Mouse (Mus musculus) kidney, embryonic 15.5 days (tissue): ENCODE measurements at regions not wholly inside any gene's neighbourhood (a gene's known extent, or its start where the extent isn't known, plus 50 kb on each side); places are given as distances from the start of the nearest gene placed in this dataset.

Experiments used
- ATAC-seq: fragments of 200-750 bp; cut with Nextera tagmentation; replicated peaks from 2 replicates; pipeline ENCODE4 v1.8.0; 2017; ENCODE audit warnings: moderate TSS enrichment; ENCODE audit not compliant: low FRiP score
- H3K27ac ChIP-seq: fragments of 300-500 bp; sonication (generic); 2 replicates; pipeline ENCODE4 v1.5.1; 2015; ENCODE audit warnings: mild to moderate bottlenecking, inconsistent platforms
- H3K27me3 ChIP-seq: fragments of 300-500 bp; sonication (generic); 2 replicates; pipeline ENCODE4 v1.6.1; 2015; ENCODE audit warnings: inconsistent platforms
- H3K36me3 ChIP-seq: fragments of 300-500 bp; sonication (generic); 2 replicates; pipeline ENCODE4 v1.6.1; 2015; ENCODE audit warnings: inconsistent platforms
- H3K4me1 ChIP-seq: fragments of 300-500 bp; sonication (generic); 2 replicates; pipeline ENCODE4 v1.6.1; 2015; ENCODE audit warnings: inconsistent platforms
- H3K4me2 ChIP-seq: fragments of 300-500 bp; sonication (generic); 2 replicates; pipeline ENCODE4 v1.6.1; 2015; ENCODE audit warnings: moderate library complexity, mild to moderate bottlenecking, inconsistent platforms
- H3K4me3 ChIP-seq: fragments of 300-500 bp; sonication (generic); replicated peaks from 2 replicates; pipeline ENCODE4 v1.5.1; 2015; ENCODE audit warnings: mild to moderate bottlenecking, inconsistent platforms
- H3K9ac ChIP-seq: fragments of 300-500 bp; sonication (generic); 2 replicates; pipeline ENCODE4 v1.6.1; 2015; ENCODE audit warnings: mild to moderate bottlenecking, inconsistent platforms
- H3K9me3 ChIP-seq: fragments of 300-500 bp; sonication (generic); replicated peaks from 2 replicates; pipeline ENCODE4 v1.6.1; 2016; ENCODE audit warnings: inconsistent platforms
- WGBS: fragments of 180-500 bp; shearing (Covaris S2); methylation state at CpG from one replicate; pipeline ENCODE4 v1.1.7; 2015; ENCODE audit warnings: mixed read lengths; 5-methylcytosine and 5-hydroxymethylcytosine counted together

- no peak overlapping the region for H3K4me3 ChIP-seq
- 46% methylated on average over 7 of the region's 7 CpGs for WGBS
- ATAC-seq: no peak
These were observed 455.3 kb downstream of the Nuf2 start for GRCm38 (mm10) chr1:169076006-169076405.

DNA sequence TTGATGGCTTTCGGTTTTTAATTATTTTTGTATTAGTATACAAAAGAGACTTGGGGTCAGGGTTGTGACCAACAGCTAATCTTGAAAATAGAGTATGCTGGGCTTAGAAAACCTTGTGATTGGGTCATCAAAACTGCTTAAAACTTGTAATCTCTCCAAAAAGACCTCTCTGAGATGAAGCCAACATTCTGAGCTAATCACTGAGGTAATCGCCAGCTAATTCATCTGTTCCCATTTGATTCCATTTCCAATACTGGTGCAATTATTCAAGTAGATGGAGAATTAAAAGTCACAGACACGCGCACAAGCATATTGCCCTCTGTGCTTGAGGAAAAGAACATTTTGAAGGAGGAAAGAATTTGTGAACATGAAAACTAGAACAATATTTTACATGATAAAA is 459.9 kb downstream of the Nuf2 start:
- Histone ChIP-seq H3K9me3 (no peaks in the 10 kb centered on the region), H3K36me3 (no peaks in the 10 kb centered on the region), H3K4me3 (no peak overlapping the region), H3K4me1 (0 out of 2 replicates have a peak, but pooled peaks cover 5% of the 10 kb centered on the region), H3K27ac (no peak overlapping the region), H3K27me3 (no peaks in the 10 kb centered on the region), H3K4me2 (no peak overlapping the region), H3K9ac (no peak overlapping the region)
- 92% methylated on average over 4 of the region's 4 CpGs for WGBS
- ATAC-seq: no peak

More at GRCm38 (mm10) chr1:169076006-169076405, 455.3 kb downstream of the Nuf2 start:
- H3K4me2 ChIP-seq: no peak overlapping the region
- no peaks in the 10 kb centered on the region for H3K27me3 ChIP-seq
- no peaks in the 10 kb centered on the region for H3K9me3 ChIP-seq
- no peaks in the 10 kb centered on the region for H3K36me3 ChIP-seq
- H3K9ac ChIP-seq: no peak overlapping the region
- H3K4me1 ChIP-seq: 0 out of 2 replicates have a peak, but pooled peaks cover 6% of the 10 kb centered on the region
- no peak overlapping the region for H3K27ac ChIP-seq

GRCm38 (mm10) chr1:169069647-169070046 is 461.6 kb downstream of the Nuf2 start:
- ATAC-seq: no peak
- H3K9me3 ChIP-seq: no peaks in the 10 kb centered on the region
- H3K4me1 ChIP-seq: no peaks in the 10 kb centered on the region
- no peak overlapping the region for H3K4me3 ChIP-seq
- no peak overlapping the region for H3K27ac ChIP-seq
- no peaks in the 10 kb centered on the region for H3K27me3 ChIP-seq
- H3K36me3 ChIP-seq: no peaks in the 10 kb centered on the region
- H3K9ac ChIP-seq: no peak overlapping the region
- H3K4me2 ChIP-seq: no peak overlapping the region
- 86% methylated on average over 3 of the region's 3 CpGs for WGBS

DNA sequence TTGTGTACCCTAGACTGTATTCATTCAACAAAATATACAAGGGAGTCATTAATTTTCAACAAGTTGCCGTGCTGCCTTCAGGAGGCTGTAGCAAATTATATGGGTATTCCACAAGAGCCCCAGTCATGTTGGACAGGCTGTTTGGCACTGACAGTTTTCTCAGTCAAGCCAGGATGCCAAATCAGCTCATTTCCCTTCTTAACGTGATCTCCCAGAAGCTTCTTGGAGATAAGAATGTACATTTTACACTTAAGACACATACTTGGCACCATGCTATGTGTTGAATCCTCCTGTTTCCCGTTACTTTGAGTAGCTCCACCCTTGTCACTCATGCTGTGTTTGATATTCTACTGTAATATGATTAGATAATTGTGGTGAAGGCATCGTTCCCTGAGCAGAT is 464.5 kb downstream of the Nuf2 start:
- no peaks in the 10 kb centered on the region for H3K4me1 ChIP-seq
- no peaks in the 10 kb centered on the region for H3K9me3 ChIP-seq
- no peaks in the 10 kb centered on the region for H3K27me3 ChIP-seq
- WGBS: 69% methylated on average over 4 of the region's 4 CpGs
- H3K27ac ChIP-seq: no peak overlapping the region
- H3K36me3 ChIP-seq: no peaks in the 10 kb centered on the region
- no peak overlapping the region for H3K9ac ChIP-seq
- ATAC-seq: no peak
- no peak overlapping the region for H3K4me3 ChIP-seq
- H3K4me2 ChIP-seq: no peak overlapping the region

GRCm38 (mm10) chr1:169060627-169061026 is 470.6 kb downstream of the Nuf2 start:
- Histone ChIP-seq H3K4me2 (no peak overlapping the region), H3K4me1 (no peaks in the 10 kb centered on the region), H3K4me3 (no peak overlapping the region), H3K36me3 (no peaks in the 10 kb centered on the region), H3K9me3 (no peaks in the 10 kb centered on the region), H3K27ac (no peak overlapping the region), H3K9ac (no peak overlapping the region), H3K27me3 (no peaks in the 10 kb centered on the region)
- WGBS: 71% methylated on average over 6 of the region's 6 CpGs
- no peak for ATAC-seq

GRCm38 (mm10) chr1:169060145-169060544 is 471.1 kb downstream of the Nuf2 start:
- Histone ChIP-seq H3K9ac (no peak overlapping the region), H3K27ac (no peak overlapping the region), H3K4me2 (no peak overlapping the region), H3K36me3 (no peaks in the 10 kb centered on the region), H3K9me3 (no peaks in the 10 kb centered on the region), H3K4me1 (no peaks in the 10 kb centered on the region), H3K4me3 (no peak overlapping the region), H3K27me3 (no peaks in the 10 kb centered on the region)
- ATAC-seq: no peak
- WGBS: 80% methylated on average over 5 of the region's 5 CpGs

- Histone ChIP-seq H3K4me3 (no peak overlapping the region), H3K4me2 (no peak overlapping the region), H3K9me3 (no peaks in the 10 kb centered on the region), H3K27me3 (no peaks in the 10 kb centered on the region), H3K27ac (no peak overlapping the region), H3K36me3 (no peaks in the 10 kb centered on the region), H3K4me1 (0 out of 2 replicates have a peak, but pooled peaks cover 3% of the 10 kb centered on the region), H3K9ac (no peak overlapping the region)
- WGBS: 74% methylated on average over 8 of the region's 8 CpGs
- no peak for ATAC-seq
These were observed 479.4 kb downstream of the Nuf2 start for GRCm38 (mm10) chr1:169051863-169052257.

DNA sequence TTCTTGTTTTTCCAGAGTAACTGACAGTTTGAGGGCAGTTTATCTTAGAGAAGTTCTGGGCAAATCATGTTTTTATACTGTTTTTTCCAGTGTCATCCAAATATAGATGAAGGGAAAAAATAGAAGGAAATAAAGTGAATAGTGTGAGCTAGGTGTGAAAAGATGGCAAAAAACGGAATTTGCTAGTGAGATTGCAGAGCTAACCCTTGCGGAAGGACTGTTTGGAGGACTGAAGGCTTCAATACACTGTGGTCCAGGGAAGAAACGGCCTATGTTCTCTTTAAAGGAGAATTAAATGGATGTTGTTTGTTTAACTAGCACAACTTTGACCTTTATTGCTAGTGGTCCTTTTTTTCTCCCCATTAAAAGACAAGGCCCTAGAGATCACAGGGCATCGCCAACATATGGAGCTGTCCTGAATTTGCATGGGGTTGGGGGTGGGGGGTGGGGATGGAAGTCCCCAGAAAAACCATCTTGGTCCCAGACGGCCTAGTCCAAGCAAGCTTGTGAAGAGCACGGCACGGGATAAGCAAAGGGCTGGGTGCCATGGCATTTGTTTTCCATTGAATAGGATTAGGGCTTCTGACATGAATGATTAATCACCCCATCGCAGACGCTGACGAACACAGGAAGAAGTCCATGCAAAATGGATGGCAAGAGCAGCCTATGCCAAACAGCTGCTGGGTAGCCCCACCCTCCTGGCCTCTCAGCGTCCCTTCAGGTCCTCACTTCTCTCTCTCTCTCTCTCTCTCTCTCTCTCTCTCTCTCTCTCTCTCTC is 480.0 kb downstream of the Nuf2 start:
- H3K27ac ChIP-seq: no peak overlapping the region
- no peaks in the 10 kb centered on the region for H3K9me3 ChIP-seq
- H3K4me2 ChIP-seq: no peak overlapping the region
- H3K36me3 ChIP-seq: no peaks in the 10 kb centered on the region
- H3K4me3 ChIP-seq: no peak overlapping the region
- WGBS: 33% methylated on average over 11 of the region's 11 CpGs
- no peak for ATAC-seq
- H3K9ac ChIP-seq: no peak overlapping the region
- no peaks in the 10 kb centered on the region for H3K27me3 ChIP-seq
- 0 out of 2 replicates have a peak, but pooled peaks cover 3% of the 10 kb centered on the region for H3K4me1 ChIP-seq

- Histone ChIP-seq H3K36me3 (no peaks in the 10 kb centered on the region), H3K4me3 (no peak overlapping the region), H3K4me1 (0 out of 2 replicates have a peak, but pooled peaks cover 3% of the 10 kb centered on the region), H3K9me3 (no peaks in the 10 kb centered on the region), H3K27me3 (no peaks in the 10 kb centered on the region), H3K27ac (no peak overlapping the region), H3K4me2 (no peak overlapping the region), H3K9ac (no peak overlapping the region)
- no peak for ATAC-seq
- 87% methylated on average over 2 of the region's 2 CpGs for WGBS
These were observed 481.4 kb downstream of the Nuf2 start for GRCm38 (mm10) chr1:169049846-169050245.

- WGBS: 71% methylated on average over 4 of the region's 4 CpGs
- no peak overlapping the region for H3K4me2 ChIP-seq
- no peak overlapping the region for H3K4me3 ChIP-seq
- no peak overlapping the region for H3K9ac ChIP-seq
- no peaks in the 10 kb centered on the region for H3K36me3 ChIP-seq
- no peak overlapping the region for H3K27ac ChIP-seq
- 0 out of 2 replicates have a peak, but pooled peaks cover 3% of the 10 kb centered on the region for H3K4me1 ChIP-seq
- H3K9me3 ChIP-seq: no peaks in the 10 kb centered on the region
- H3K27me3 ChIP-seq: no peaks in the 10 kb centered on the region
- ATAC-seq: no peak
These were observed 484.3 kb downstream of the Nuf2 start for GRCm38 (mm10) chr1:169046791-169047525.

DNA sequence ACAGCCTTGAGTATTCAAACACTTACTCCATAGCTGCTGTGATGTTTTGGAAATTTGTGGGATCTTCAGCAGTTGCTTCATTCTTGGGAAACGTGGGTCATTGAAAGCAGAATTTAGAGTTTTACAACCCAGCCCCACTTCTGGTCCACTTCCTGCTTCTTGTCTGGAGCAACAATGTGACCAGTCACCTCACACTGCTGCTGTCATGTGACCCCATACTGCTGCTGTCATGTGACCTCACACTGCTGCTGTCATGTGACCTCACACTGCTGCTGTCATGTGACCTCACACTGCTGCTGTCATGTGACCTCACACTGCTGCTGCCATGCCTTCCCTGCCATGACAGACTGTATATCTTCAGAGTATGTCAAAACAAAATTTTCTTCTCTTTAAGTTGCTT is 497.7 kb downstream of the Nuf2 start:
- Histone ChIP-seq H3K4me1 (no peaks in the 10 kb centered on the region), H3K27me3 (no peaks in the 10 kb centered on the region), H3K9ac (no peak overlapping the region), H3K4me3 (no peak overlapping the region), H3K36me3 (no peaks in the 10 kb centered on the region), H3K9me3 (no peaks in the 10 kb centered on the region), H3K27ac (no peak overlapping the region), H3K4me2 (no peak overlapping the region)
- WGBS: 75% methylated on average over 1 of the region's 1 CpGs
- no peak for ATAC-seq

DNA sequence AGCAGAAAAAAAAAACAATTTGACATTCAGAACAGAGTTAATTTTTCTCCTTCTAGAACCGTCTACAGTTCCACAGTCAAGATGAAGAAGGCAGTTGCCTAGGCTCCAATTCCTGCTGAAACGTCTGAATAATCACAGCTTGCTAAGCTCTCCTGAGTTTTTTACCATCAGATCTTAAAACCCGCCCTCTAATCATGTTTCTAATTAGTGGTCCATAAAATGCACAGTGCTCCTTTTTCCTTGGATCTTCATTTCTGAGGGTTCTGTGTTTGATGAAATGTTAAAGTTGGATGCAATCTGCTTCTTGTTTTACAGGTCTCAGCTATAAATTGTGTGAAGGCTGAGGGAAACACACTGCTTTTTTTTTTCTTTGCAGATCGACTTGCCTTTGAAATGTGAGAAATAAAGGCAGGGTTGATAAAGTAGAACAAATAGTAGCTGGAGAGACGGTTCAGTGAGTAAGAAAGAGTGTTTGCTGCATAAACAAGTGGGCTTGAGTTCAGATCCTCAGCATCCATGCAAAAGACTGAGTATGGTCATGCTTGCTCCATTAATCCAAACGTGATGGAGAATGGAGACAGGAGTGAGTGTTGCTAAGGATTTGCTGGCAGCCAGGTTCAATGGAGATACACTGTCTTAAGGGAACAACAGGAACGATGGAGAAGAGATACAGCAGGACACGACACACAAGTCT is 499.3 kb downstream of the Nuf2 start:
- Histone ChIP-seq H3K9ac (no peak overlapping the region), H3K27ac (no peak overlapping the region), H3K36me3 (no peaks in the 10 kb centered on the region), H3K4me2 (no peak overlapping the region), H3K27me3 (no peaks in the 10 kb centered on the region), H3K4me3 (no peak overlapping the region), H3K4me1 (no peaks in the 10 kb centered on the region), H3K9me3 (no peaks in the 10 kb centered on the region)
- 35% methylated on average over 8 of the region's 8 CpGs for WGBS
- ATAC-seq: peak; percentile 62
